Mouse (Mus musculus): ENCODE measurements at regions not wholly inside any gene's neighbourhood (a gene's known extent, or its start where the extent isn't known, plus 50 kb on each side); places are given as distances from the start of the nearest gene placed in this dataset.

- Histone ChIP-seq H3K9me3 (ENCODE audit: control insufficient read depth, low read length) (no peaks in the 10 kb centered on the region), H3K27me3 (ENCODE audit: control insufficient read depth, insufficient read depth, low read length) (no peaks in the 10 kb centered on the region), H3K36me3 (ENCODE audit: control insufficient read depth, insufficient read depth, low read length) (no peaks in the 10 kb centered on the region), H3K4me3 (replicated peaks; ENCODE audit: low read depth, low read length) (no peak overlapping the region), H3K9ac (replicated peaks; ENCODE audit: low read length) (no peak overlapping the region), H3K27ac (replicated peaks; ENCODE audit: low read depth, low read length) (no peak overlapping the region), H3K4me1 (ENCODE audit: control insufficient read depth, insufficient read depth, low read length) (no peaks in the 10 kb centered on the region), H3K4me2 (ENCODE audit: low read length) (no peak overlapping the region)
- DNase-seq (peak; percentile 11), ATAC-seq (ENCODE audit: low FRiP score, low TSS enrichment) (no peak; the same call in 1 of the 2 replicates)
- WGBS, result 60% methylated on average over 5 of the region's 5 CpGs
Measured at GRCm38 (mm10) chr1:122905331-122905730, 1140.0 kb downstream of the Dpp10 start.

- H3K9ac ChIP-seq (replicated peaks; ENCODE audit: low read length), result no peak overlapping the region
- no peaks in the 10 kb centered on the region for H3K27me3 ChIP-seq (ENCODE audit: control insufficient read depth, insufficient read depth, low read length)
- H3K36me3 ChIP-seq (ENCODE audit: control insufficient read depth, insufficient read depth, low read length), result no peaks in the 10 kb centered on the region
- H3K27ac ChIP-seq (replicated peaks; ENCODE audit: low read depth, low read length), result no peak overlapping the region
- H3K4me3 ChIP-seq (replicated peaks; ENCODE audit: low read depth, low read length), result no peak overlapping the region
- ATAC-seq (ENCODE audit: low FRiP score, low TSS enrichment) (no peak; the same call in 1 of the 2 replicates), DNase-seq (no peak)
- H3K4me1 ChIP-seq (ENCODE audit: control insufficient read depth, insufficient read depth, low read length), result no peaks in the 10 kb centered on the region
- H3K9me3 ChIP-seq (ENCODE audit: control insufficient read depth, low read length), result no peaks in the 10 kb centered on the region
- no peak overlapping the region for H3K4me2 ChIP-seq (ENCODE audit: low read length)
- WGBS, result 48% methylated on average over 2 of the region's 2 CpGs
Measured at GRCm38 (mm10) chr1:122889100-122889499, 1156.3 kb downstream of the Dpp10 start.

GRCm38 (mm10) chr1:122858995-122859394 is 1186.4 kb downstream of the Dpp10 start:
- no peak overlapping the region for H3K4me3 ChIP-seq (replicated peaks; ENCODE audit: low read depth, low read length)
- DNase-seq (peak; percentile 11), ATAC-seq (ENCODE audit: low FRiP score, low TSS enrichment) (no peak)

More at GRCm38 (mm10) chr1:122858995-122859394, 1186.4 kb downstream of the Dpp10 start:
- no peaks in the 10 kb centered on the region for H3K4me1 ChIP-seq (ENCODE audit: control insufficient read depth, insufficient read depth, low read length)
- H3K27ac ChIP-seq (replicated peaks; ENCODE audit: low read depth, low read length), result no peak overlapping the region
- H3K4me2 ChIP-seq (ENCODE audit: low read length), result no peak overlapping the region
- H3K27me3 ChIP-seq (ENCODE audit: control insufficient read depth, insufficient read depth, low read length), result no peaks in the 10 kb centered on the region
- H3K36me3 ChIP-seq (ENCODE audit: control insufficient read depth, insufficient read depth, low read length), result no peaks in the 10 kb centered on the region
- H3K9me3 ChIP-seq (ENCODE audit: control insufficient read depth, low read length), result no peaks in the 10 kb centered on the region
- H3K9ac ChIP-seq (replicated peaks; ENCODE audit: low read length), result no peak overlapping the region

Data from midbrain, embryonic 14.5 days (tissue).